Mouse (Mus musculus) kidney, postnatal 0 days (tissue): Measurements from ENCODE around the gene Slc5a11. TPM values are rescaled to one million over a fixed set of nuclear protein-coding genes. Genes with fewer than 3 reads are reported as not detected.

Experiments used
- ATAC-seq: fragments of 200-750 bp; cut with Nextera tagmentation; replicated peaks from 2 replicates; pipeline ENCODE4 v1.8.0; 2017; ENCODE audit warnings: low read depth, moderate number of reproducible peaks, moderate TSS enrichment, moderate library complexity; ENCODE audit not compliant: low FRiP score
- DNase-seq: peaks from one replicate; pipeline ENCODE4 v3.0.0-alpha.2; 2016; ENCODE audit warnings: low spot score
- H3K27ac ChIP-seq: fragments of 300-500 bp; sonication (generic); 2 replicates; pipeline ENCODE4 v1.5.1; 2014; ENCODE audit warnings: mild to moderate bottlenecking
- H3K27me3 ChIP-seq: fragments of 300-500 bp; sonication (generic); 2 replicates; pipeline ENCODE4 v1.6.1; 2014; ENCODE audit warnings: low read length, mixed read lengths; ENCODE audit not compliant: insufficient read depth
- H3K36me3 ChIP-seq: fragments of 300-500 bp; sonication (generic); 2 replicates; pipeline ENCODE4 v1.6.1; 2014; ENCODE audit warnings: low read length, mixed read lengths; ENCODE audit not compliant: insufficient read depth
- H3K4me1 ChIP-seq: fragments of 300-500 bp; sonication (generic); replicated peaks from 2 replicates; pipeline ENCODE4 v1.6.1; 2014; ENCODE audit warnings: antibody characterized with exemption, low read length, mixed read lengths; ENCODE audit not compliant: insufficient read depth
- H3K4me2 ChIP-seq: fragments of 300-500 bp; sonication (generic); 2 replicates; pipeline ENCODE4 v1.6.1; 2014; ENCODE audit warnings: mild to moderate bottlenecking, low read length, moderate library complexity, mixed read lengths
- H3K4me3 ChIP-seq: fragments of 300-500 bp; sonication (generic); replicated peaks from 2 replicates; pipeline ENCODE4 v1.5.1; 2014; ENCODE audit warnings: low read depth, low read length
- H3K9ac ChIP-seq: fragments of 300-500 bp; sonication (generic); 2 replicates; pipeline ENCODE4 v1.6.1; 2014; ENCODE audit warnings: low read depth, low read length
- H3K9me3 ChIP-seq: fragments of 300-500 bp; sonication (generic); replicated peaks from 2 replicates; pipeline ENCODE4 v1.6.1; 2016; ENCODE audit warnings: low read length, inconsistent platforms, mixed read lengths
- CTCF ChIP-seq: IDR thresholded peaks from 2 replicates; pipeline ENCODE4 v1.5.1; 2016; ENCODE audit warnings: antibody characterized with exemption, low read depth, mild to moderate bottlenecking, moderate library complexity
- WGBS: fragments of 180-500 bp; shearing (Covaris S2); extraction: QIAGEN DNeasy Blood & Tissue Kit; methylation state at CpG from one replicate; pipeline ENCODE4 v1.1.7; 2014; 5-methylcytosine and 5-hydroxymethylcytosine counted together
- polyA plus RNA-seq: library from polyadenylated mRNA; unstranded; fragments of >200 nt; fragmentation: Nextera tagmentation; extraction: Ambion mirVana; gene quantifications from 2 replicates; pipeline ENCODE4 v1.2.1, GENCODE M21; 2015

Slc5a11 gene
- polyA plus RNA-seq, 1 experiment from 2014 or later, result 7.2 TPM

GRCm38 (mm10) chr7:123240064-123240463, 25.5 kb downstream of the Slc5a11 start:
- Histone ChIP-seq H3K27me3 (no peaks in the 10 kb centered on the region), H3K4me3 (no peak overlapping the region), H3K4me1 (no peaks in the 10 kb centered on the region), H3K9me3 (no peaks in the 10 kb centered on the region), H3K9ac (no peak overlapping the region), H3K36me3 (no peaks in the 10 kb centered on the region), H3K27ac (no peak overlapping the region), H3K4me2 (no peak overlapping the region)
- WGBS, result 70% methylated on average over 6 of the region's 6 CpGs
- TF ChIP-seq CTCF, result no peak
- DNase-seq (no peak), ATAC-seq (no peak)

- no peak overlapping the region for H3K4me3 ChIP-seq
- H3K9me3 ChIP-seq, result no peaks in the 10 kb centered on the region
- no peaks in the 10 kb centered on the region for H3K4me1 ChIP-seq
- H3K27me3 ChIP-seq, result no peaks in the 10 kb centered on the region
- H3K4me2 ChIP-seq, result no peak overlapping the region
- no peaks in the 10 kb centered on the region for H3K36me3 ChIP-seq
- ATAC-seq (no peak), DNase-seq (no peak)
- no peak overlapping the region for H3K9ac ChIP-seq
- WGBS, result 87% methylated on average over 7 of the region's 7 CpGs
- TF ChIP-seq CTCF, result no peak
- no peak overlapping the region for H3K27ac ChIP-seq
These were observed 27.7 kb downstream of the Slc5a11 start for GRCm38 (mm10) chr7:123242241-123242640.

GRCm38 (mm10) chr7:123244833-123245232, 30.3 kb downstream of the Slc5a11 start:
- Histone ChIP-seq H3K4me1 (no peaks in the 10 kb centered on the region), H3K9ac (no peak overlapping the region), H3K27me3 (no peaks in the 10 kb centered on the region), H3K36me3 (no peaks in the 10 kb centered on the region), H3K9me3 (no peaks in the 10 kb centered on the region), H3K4me3 (no peak overlapping the region), H3K4me2 (no peak overlapping the region), H3K27ac (no peak overlapping the region)
- DNase-seq, result no peak
- TF ChIP-seq CTCF, result no peak
- no peak for ATAC-seq
- WGBS, result 81% methylated on average over 1 of the region's 1 CpGs

GRCm38 (mm10) chr7:123246504-123247084, 32.0 kb downstream of the Slc5a11 start:
- no peaks in the 10 kb centered on the region for H3K27me3 ChIP-seq
- no peaks in the 10 kb centered on the region for H3K9me3 ChIP-seq
- ATAC-seq (no peak), DNase-seq (no peak)
- no peaks in the 10 kb centered on the region for H3K4me1 ChIP-seq
- TF ChIP-seq CTCF, result no peak
- no peak overlapping the region for H3K9ac ChIP-seq
- no peak overlapping the region for H3K4me2 ChIP-seq
- WGBS, result 30% methylated on average over 4 of the region's 4 CpGs
- H3K27ac ChIP-seq, result no peak overlapping the region
- no peaks in the 10 kb centered on the region for H3K36me3 ChIP-seq
- H3K4me3 ChIP-seq, result no peak overlapping the region

GRCm38 (mm10) chr7:123248166-123248565, 33.6 kb downstream of the Slc5a11 start:
- ATAC-seq (no peak), DNase-seq (no peak)
- Histone ChIP-seq H3K27me3 (no peaks in the 10 kb centered on the region), H3K9me3 (no peaks in the 10 kb centered on the region), H3K36me3 (no peaks in the 10 kb centered on the region), H3K9ac (no peak overlapping the region), H3K27ac (no peak overlapping the region), H3K4me1 (no peaks in the 10 kb centered on the region), H3K4me3 (no peak overlapping the region), H3K4me2 (no peak overlapping the region)
- no peak for TF ChIP-seq CTCF
- WGBS, result 29% methylated on average over 2 of the region's 2 CpGs

GRCm38 (mm10) chr7:123251343-123251742, 36.8 kb downstream of the Slc5a11 start:
- Histone ChIP-seq H3K36me3 (no peaks in the 10 kb centered on the region), H3K27ac (no peak overlapping the region), H3K4me2 (no peak overlapping the region), H3K4me1 (no peaks in the 10 kb centered on the region), H3K27me3 (no peaks in the 10 kb centered on the region), H3K4me3 (no peak overlapping the region), H3K9ac (no peak overlapping the region), H3K9me3 (no peaks in the 10 kb centered on the region)
- no peak for TF ChIP-seq CTCF
- DNase-seq (no peak), ATAC-seq (no peak)
- 54% methylated on average over 6 of the region's 6 CpGs for WGBS

GRCm38 (mm10) chr7:123253396-123253795, 38.8 kb downstream of the Slc5a11 start:
- Histone ChIP-seq H3K4me1 (no peaks in the 10 kb centered on the region), H3K27me3 (no peaks in the 10 kb centered on the region), H3K9me3 (no peaks in the 10 kb centered on the region), H3K4me2 (no peak overlapping the region), H3K9ac (no peak overlapping the region), H3K27ac (no peak overlapping the region), H3K36me3 (no peaks in the 10 kb centered on the region), H3K4me3 (no peak overlapping the region)
- DNase-seq (no peak), ATAC-seq (no peak)
- 63% methylated on average over 7 of the region's 7 CpGs for WGBS
- no peak for TF ChIP-seq CTCF
